Mouse (Mus musculus) C2C12 (cell line): ENCODE results near the gene Sncg.

Experiments used
- CTCF ChIP-seq: IDR thresholded peaks from one replicate; pipeline ENCODE4 v1.5.1; 2011; ENCODE audit not compliant: control insufficient read depth, insufficient read depth, insufficient read length
- MAX ChIP-seq: IDR thresholded peaks from one replicate; pipeline ENCODE4 v1.6.1; 2011; ENCODE audit warnings: mild to moderate bottlenecking, control low read depth

GRCm38 (mm10) chr14:34374577-34374976 is at the start of gene Sncg:
- TF ChIP-seq CTCF (no peak), MAX (no peak)
